Mouse (Mus musculus) E14TG2a.4 (cell line): ENCODE data around the gene Krtap4-8.
"Not testable (repeated sequence)": the region's sequence is repeated elsewhere in the genome, so short reads cannot be mapped to it uniquely, and the experiment has no call there.

Experiments used
- H3K27me3 ChIP-seq: 2 replicates; pipeline ENCODE4 v1.6.1; 2014; ENCODE audit warnings: low read length, control low read depth; ENCODE audit not compliant: insufficient read depth
- H3K36me3 ChIP-seq: 2 replicates; pipeline ENCODE4 v1.6.1; 2014; ENCODE audit warnings: low read length, control low read depth; ENCODE audit not compliant: insufficient read depth
- H3K4me1 ChIP-seq: replicated peaks from 2 replicates; pipeline ENCODE4 v1.6.1; 2014; ENCODE audit warnings: low read depth, low read length, control low read depth
- H3K4me3 ChIP-seq: replicated peaks from 2 replicates; pipeline ENCODE4 v1.5.1; 2014; ENCODE audit warnings: mild to moderate bottlenecking, low read length
- H3K9me3 ChIP-seq: 2 replicates; pipeline ENCODE4 v1.6.1; 2014; ENCODE audit warnings: low read length, control low read depth
- CTCF ChIP-seq: conservative IDR thresholded peaks from 2 replicates; pipeline ENCODE4 v1.5.1; 2014; ENCODE audit warnings: low read length
- NANOG ChIP-seq: IDR thresholded peaks from 2 replicates; pipeline ENCODE4 v1.6.1; 2014; ENCODE audit warnings: borderline replicate concordance, low read length, mixed read lengths
- POU5F1 ChIP-seq: IDR thresholded peaks from 2 replicates; pipeline ENCODE4 v1.6.1; 2014; ENCODE audit warnings: low read length, borderline replicate concordance

The Krtap4-8 gene

DNA sequence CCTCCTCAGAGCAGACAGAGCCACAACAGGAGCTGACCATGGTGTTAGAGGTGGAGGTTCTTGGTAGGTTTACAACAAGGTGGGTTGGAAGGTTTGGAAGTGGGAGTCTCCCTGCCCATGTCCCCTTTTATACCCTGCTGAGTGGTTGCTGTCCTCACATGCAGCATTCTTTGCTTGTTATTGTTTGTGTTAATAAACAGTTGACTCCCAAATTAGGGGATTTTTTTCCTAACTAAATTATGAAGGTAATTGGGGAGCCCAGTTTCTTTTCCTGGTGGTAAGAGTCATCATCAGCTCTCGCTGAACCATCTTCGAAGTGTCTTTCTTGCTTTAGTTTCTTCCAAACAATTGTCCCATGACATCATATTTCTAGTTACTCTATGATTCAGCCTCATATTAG is at the start of gene Krtap4-8:
Krtap4-8 (minus strand) TSS at position 101 of the 400 bp plus-strand sequence.
- no peak for TF ChIP-seq CTCF
- no peak for TF ChIP-seq NANOG
- TF ChIP-seq POU5F1, result no peak

GRCm38 (mm10) chr11:99815566-99815965 is 35.1 kb upstream of the Krtap4-8 start, which contains the start of gene Gm11564:
Gm11564 (minus strand) TSS chr11:99815666.
- H3K4me1 ChIP-seq, H3K36me3 ChIP-seq, H3K27me3 ChIP-seq, H3K9me3 ChIP-seq, H3K4me3 ChIP-seq: not testable (repeated sequence)

More for the DNA sequence above, at the start of gene Krtap4-8:
- H3K27me3 ChIP-seq, result no peaks in the 10 kb centered on the region
- no peaks in the 10 kb centered on the region for H3K4me1 ChIP-seq
- H3K36me3 ChIP-seq, result no peaks in the 10 kb centered on the region
- no peak within 1 kb of the TSS for H3K4me3 ChIP-seq
- H3K9me3 ChIP-seq, result peaks cover 13% of the 10 kb centered on the region

GRCm38 (mm10) chr11:99809792-99810191 is 29.3 kb upstream of the Krtap4-8 start, which contains the start of gene Krtap4-13:
Krtap4-13 (minus strand) TSS chr11:99809892.
- H3K9me3 ChIP-seq, H3K4me3 ChIP-seq, H3K36me3 ChIP-seq, H3K4me1 ChIP-seq, H3K27me3 ChIP-seq: not testable (repeated sequence)

DNA sequence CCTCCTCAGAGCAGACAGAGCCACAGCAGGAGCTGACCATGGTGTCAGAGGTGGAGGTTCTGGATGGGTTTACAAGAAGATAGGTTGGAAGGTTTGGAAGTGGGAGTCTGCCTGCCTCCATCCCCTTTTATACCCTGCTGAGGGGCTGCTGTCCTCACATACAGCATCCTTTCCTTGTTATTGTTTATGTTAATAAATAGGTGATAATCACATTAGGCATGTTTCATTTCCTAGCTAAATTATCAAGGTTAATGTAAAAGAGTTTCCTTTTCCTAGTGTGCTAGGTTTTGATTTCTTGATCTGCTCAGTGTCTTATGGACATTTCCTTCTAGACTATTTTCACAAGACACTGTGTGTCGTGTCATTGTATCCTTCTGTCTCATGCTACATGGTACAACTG is 23.8 kb upstream of the Krtap4-8 start, which contains the start of gene Gm11554:
Gm11554 (minus strand) TSS at position 101 of the 400 bp plus-strand sequence.
- not testable (repeated sequence) for H3K27me3 ChIP-seq, H3K9me3 ChIP-seq, H3K4me1 ChIP-seq, H3K36me3 ChIP-seq, H3K4me3 ChIP-seq

GRCm38 (mm10) chr11:99798832-99799231 is 18.3 kb upstream of the Krtap4-8 start, which contains the start of gene Gm11569:
Gm11569 (minus strand) TSS chr11:99798932.
- not testable (repeated sequence) for H3K4me3 ChIP-seq, H3K4me1 ChIP-seq, H3K9me3 ChIP-seq, H3K27me3 ChIP-seq, H3K36me3 ChIP-seq

DNA sequence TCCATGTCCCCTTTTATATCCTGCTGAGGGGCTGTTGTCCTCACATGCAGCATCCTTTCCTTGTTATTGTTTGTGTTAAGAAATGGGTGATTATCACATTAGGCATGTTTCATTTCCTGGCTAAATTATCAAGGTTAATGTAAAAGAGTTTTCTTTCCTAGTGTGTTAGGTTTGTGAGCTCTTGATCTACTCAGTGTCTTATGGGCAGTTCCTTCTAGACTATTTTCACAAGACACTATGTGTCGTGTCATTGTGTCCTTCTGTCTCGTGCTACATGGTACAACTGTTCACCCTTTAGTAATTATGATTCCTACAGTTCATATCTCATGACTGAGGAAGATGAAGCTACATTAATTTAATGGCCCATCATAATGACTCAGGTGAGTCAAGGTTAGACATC is 12.9 kb upstream of the Krtap4-8 start, which contains the start of gene Gm11596:
Gm11596 (minus strand) TSS at position 101 of the 400 bp plus-strand sequence.
- H3K9me3 ChIP-seq, result peaks cover 34% of the 10 kb centered on the region
- H3K4me1 ChIP-seq, result no peaks in the 10 kb centered on the region
- H3K4me3 ChIP-seq, result no peak within 1 kb of the TSS
- H3K27me3 ChIP-seq, result no peaks in the 10 kb centered on the region
- no peaks in the 10 kb centered on the region for H3K36me3 ChIP-seq
- TF ChIP-seq POU5F1, result no peak
- TF ChIP-seq NANOG, result no peak
- no peak for TF ChIP-seq CTCF

DNA sequence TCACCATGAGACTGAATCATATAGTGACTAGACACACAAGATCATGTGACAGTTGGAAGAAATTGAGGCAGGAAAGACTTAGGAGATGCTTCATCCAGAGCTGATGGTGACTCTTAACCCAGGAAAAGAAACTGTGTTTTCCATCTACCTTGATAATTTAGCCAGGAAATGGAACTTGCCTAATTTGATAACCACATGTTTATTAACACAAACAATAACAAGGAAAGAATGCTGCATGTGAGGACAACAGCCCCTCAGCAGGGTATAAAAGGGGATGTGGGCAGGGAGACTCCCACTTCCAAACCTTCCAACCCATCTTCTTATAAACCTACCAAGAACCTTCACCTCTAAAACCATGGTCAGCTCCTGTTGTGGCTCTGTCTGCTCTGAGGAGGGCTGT is 4.4 kb upstream of the Krtap4-8 start, which contains the start of gene Krtap4-9:
Krtap4-9 (plus strand) TSS at position 301 of the 400 bp plus-strand sequence.
- H3K36me3 ChIP-seq, H3K4me1 ChIP-seq, H3K4me3 ChIP-seq, H3K27me3 ChIP-seq: not testable (repeated sequence)
- H3K9me3 ChIP-seq, result peaks cover 21% of the 10 kb centered on the region

- Histone ChIP-seq H3K36me3 (no peaks in the 10 kb centered on the region), H3K27me3 (no peaks in the 10 kb centered on the region), H3K4me1 (no peaks in the 10 kb centered on the region), H3K4me3 (no peak overlapping the region), H3K9me3 (peaks cover 20% of the 10 kb centered on the region)
- TF ChIP-seq CTCF (no peak), NANOG (no peak), POU5F1 (no peak)
These were observed 2.1 kb downstream of the Krtap4-8 start for GRCm38 (mm10) chr11:99778401-99778800.

- H3K4me1 ChIP-seq, H3K36me3 ChIP-seq, H3K27me3 ChIP-seq, H3K4me3 ChIP-seq: not testable (repeated sequence)
- H3K9me3 ChIP-seq, result peaks cover 26% of the 10 kb centered on the region
These were observed 7.7 kb downstream of the Krtap4-8 start, which contains the start of gene Gm11595 for GRCm38 (mm10) chr11:99772813-99773212. Gm11595 (minus strand) TSS chr11:99772913.

DNA sequence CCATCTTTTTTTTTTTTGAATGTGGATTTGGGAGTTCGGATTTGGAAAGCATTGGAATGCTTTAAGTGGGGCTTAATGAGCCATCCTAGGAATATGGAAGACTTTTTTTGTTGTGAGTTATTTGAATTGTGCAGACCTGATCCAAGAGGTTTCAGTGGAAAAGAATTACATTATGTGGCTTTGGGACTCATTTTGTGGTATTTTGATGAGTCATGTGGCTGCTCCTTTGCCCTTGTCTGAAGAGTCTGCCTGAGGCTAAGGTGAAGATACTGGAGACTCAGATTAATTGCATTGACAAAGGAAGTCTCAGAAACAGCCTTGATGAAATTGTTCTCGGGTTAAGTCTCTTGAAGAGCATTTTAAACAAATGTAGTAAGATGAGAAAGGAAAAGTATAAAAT is 12.1 kb downstream of the Krtap4-8 start:
- Histone ChIP-seq H3K27me3 (no peaks in the 10 kb centered on the region), H3K4me1 (no peaks in the 10 kb centered on the region), H3K9me3 (peaks cover 18% of the 10 kb centered on the region), H3K4me3 (no peak overlapping the region), H3K36me3 (no peaks in the 10 kb centered on the region)
- TF ChIP-seq CTCF (no peak), NANOG (no peak), POU5F1 (no peak)
